Mouse (Mus musculus) megakaryocyte, adult 5-6 weeks (primary cell): ENCODE data around the gene Bex3. TPM values are rescaled to one million over a fixed set of nuclear protein-coding genes. Genes with fewer than 3 reads are reported as not detected.
A peak's percentile ranks its signal among the peaks of the same experiment; 100 is the strongest.
"Not testable (repeated sequence)": the region's sequence is repeated elsewhere in the genome, so short reads cannot be mapped to it uniquely, and the experiment has no call there.

Experiments used
- ATAC-seq: 2 replicates; pipeline ENCODE4 v1.8.0; 2016; ENCODE audit warnings: mild to moderate bottlenecking, inconsistent platforms; ENCODE audit not compliant: poor library complexity, severe bottlenecking
- total RNA-seq, 2 experiments: library from RNA; stranded (forward) in 1 of 2; stranded (reverse) in 1 of 2; fragments of 153-499, 151-499 nt in 1 of 2; fragments of 221-1000, 200-1000 nt in 1 of 2; gene quantifications; 2 replicates each; pipeline versions ENCODE4 v1.2.3 to v1.2.4; 2015 to 2017

Bex3 gene
- total RNA-seq (2015) (55.7 and 64.5 TPM in 2 replicates), total RNA-seq (2017) (38.5 and 38.8 TPM in 2 replicates)

DNA sequence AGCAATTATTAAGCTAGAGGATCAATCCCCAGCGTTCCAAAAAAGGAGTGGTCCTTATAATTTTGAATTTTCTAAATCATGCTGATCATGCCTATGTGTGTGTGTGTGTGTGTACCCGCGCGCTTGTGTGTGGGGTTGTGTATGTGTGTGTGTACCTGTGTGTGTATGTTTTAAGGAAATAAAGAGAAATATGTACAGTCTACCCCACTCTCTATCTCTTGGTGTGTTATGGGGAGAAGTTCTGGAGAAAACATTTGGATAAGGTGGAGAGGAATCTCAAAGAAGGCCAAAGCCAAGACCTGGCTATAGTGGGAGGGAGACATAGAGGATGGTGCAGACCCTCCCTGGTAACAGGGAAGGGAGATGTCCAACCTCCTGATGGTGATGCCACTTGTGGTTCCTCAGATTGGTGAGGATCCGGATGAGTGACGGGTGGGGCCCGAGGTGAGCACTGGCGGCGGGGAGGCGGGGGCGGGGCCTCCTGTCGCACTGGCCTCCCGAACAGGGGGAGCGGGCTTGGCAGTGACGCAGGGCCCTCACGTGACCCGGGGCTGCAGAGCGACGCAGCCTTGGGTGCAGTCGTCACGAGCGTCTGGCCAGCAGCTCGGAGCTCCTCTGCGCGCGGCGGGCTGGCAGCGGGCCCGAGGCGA is at the start of gene Bex3:
Gene Bex3 (plus strand): TSS at position 511 of the 650 bp plus-strand sequence.
- peak; percentile 97 for ATAC-seq

DNA sequence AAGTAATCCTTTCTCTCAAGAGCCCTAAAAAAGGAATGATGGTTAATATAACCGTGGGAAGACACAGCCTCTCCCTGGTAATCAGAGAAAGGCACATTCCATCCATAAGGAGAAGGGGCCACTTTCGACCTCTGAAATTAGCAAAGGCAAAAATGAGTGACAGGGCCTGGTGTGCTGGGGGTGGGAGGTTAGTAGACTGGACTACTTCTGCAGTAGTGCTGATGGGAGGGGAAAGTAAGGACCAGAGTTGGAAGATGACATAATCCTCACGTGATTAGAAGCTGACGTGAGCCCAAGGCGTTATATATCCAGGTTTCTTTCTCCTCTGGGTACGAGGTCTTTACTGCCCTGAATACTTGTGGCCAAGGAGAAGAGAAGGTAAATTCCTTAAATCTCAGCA is 46.3 kb upstream of the Bex3 start:
- ATAC-seq: no peak

DNA sequence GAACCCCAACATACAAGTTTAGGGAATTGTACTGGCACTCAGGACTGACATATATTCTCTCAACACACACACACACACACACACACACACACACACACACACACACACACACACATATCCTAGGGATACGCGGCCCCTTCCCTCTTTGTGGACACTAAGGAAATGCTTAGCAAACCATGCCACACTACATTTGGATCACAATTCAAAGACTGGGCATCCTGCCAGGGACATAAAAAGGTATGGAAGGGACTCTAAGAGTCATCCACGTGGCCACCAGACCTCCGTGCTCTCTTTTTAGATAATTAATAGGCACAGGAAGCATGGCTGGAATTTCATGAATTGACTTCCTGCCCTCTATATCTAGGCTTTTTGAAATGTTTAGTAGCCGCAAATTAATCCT is 42.3 kb upstream of the Bex3 start:
- no peak for ATAC-seq

DNA sequence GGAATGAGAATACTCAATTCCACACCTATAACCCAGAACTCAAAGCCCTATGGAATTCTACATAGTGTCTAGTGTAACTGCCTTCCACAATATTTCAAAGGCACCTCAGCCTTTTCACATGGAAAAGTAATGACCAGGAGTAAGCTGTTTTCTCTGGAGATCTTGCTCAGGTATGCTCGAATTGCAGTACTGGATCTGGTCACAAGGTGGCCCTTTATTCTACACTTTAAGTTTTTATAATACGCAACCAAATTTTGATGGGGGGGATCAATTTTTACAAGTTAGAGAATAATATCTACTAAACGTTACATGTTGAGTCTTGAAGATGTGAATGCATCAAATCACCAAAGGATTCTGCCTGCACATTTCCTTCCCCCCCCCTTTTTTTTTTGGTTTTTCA is 31.9 kb upstream of the Bex3 start:
- ATAC-seq: no peak

DNA sequence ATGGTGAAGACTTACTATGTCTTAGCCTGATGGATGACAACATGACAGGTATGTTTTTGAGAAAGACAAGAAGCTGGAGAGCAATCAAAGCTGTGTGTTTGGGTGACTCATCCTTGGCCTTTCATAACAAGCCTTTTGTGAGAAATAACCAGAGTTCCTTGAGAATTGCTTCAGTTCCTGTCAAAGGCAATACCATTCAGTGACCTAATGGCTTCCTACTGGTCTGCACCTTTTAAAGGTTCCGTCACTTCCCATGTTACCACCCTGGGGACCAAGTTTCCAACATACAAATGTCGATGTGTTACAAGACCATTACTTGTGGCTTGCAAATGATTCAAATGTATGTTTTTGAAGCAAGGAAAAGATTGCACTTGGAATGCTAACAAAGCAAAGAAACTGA is 26.9 kb upstream of the Bex3 start:
- peak; percentile 25; the same call in 1 of the 2 replicates for ATAC-seq

DNA sequence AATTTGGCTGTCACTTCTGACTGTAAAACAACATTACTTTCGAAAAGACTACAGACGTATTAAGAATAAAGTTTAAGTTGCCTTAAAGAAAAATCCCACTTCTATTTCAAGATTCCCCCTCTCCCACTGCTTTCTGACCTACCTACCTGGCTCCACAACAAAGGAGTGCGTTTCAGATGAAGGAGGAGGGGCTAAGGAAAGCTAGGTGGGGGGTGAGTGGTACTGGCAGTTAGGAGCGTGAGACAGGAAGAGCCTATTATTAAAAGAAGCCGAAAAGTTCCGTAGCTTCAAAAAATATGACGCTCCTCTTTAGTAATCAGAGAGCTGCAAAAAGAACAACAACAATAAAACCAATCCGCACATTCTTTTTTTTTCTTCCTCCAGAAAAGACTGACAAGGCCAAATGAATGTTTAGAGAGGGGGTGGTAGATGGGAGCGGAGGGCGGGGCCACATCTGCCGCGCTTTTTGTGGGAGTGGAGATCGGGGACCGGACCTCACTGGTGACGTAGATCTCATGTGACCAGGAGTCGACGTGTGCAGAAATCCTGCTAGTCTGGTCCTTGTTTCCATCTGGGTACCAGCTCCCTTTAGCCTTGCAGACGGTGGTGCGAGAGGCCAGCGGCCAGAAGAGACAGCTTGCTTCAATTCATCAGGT is 25.4 kb upstream of the Bex3 start, which contains the start of gene Tceal9:
Gene Tceal9 (plus strand): TSS at position 506 of the 656 bp plus-strand sequence.
- ATAC-seq: peak; percentile 97

DNA sequence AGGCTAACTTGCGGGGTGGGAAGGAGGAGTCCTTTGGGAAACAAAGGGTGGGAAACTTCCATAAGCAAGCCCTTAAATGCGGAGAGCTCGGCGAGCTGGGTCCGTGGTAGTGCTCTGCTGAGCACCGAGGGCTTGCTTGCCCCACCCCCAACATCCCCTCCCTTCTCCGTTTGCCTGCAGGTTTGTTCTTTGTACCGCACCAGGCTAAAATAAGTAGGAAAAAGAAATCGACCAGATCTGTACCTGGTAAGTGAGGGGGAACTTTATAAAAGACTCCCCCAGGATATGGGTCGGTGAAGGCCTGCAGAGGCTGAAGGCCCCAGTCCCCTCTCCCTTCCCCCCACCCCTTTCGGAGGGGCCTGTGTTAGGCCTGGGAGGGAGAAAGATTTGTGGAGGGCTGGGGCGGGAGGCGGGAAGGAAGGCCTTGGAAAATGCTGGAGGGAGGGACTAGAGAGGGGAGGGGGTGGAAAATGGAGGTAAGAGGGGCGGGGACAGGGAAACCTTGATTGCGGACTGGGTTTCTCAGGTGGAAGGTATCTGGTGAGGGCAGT is 24.5 kb upstream of the Bex3 start:
- ATAC-seq: 0 out of 2 replicates have a peak, but pooled peaks have one; percentile 20

DNA sequence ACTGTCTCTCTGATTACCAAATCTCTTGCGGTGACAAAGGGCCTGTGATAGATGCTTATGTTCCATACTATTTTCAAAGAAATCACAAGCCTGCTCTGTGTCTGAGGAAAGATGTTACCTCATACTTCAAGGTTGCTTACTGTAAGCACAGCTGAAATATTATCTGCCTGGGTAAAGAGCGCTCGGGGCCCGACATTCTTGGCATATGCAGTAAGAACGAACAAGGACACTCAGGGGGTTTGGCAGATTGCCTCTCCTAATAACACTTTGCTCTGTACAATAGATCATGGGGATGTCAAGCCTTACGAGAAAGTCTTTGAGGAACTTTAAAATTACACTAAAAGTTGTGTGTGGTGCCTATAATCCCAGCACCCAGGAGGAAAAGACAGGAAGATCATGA is 21.2 kb upstream of the Bex3 start:
- ATAC-seq: no peak

DNA sequence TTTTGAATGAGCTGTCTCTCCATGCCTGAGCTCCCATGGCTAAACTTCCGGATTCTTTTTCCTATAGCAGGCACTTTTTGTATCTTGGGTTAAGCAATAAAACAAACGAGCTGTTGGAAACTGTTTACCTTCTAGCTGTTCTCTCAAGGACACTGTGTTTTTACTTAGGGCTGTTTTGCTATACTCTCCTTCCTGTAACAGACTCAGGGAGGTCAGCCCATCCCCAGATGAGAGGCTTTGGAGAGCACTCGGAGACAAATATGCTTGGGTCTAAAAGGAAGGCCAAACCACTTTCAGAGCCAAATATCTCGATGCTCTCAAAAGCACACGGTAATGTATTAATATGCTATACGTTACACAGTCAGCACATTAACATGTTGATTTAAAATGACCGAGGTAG is 20.4 kb upstream of the Bex3 start:
- ATAC-seq: no peak

DNA sequence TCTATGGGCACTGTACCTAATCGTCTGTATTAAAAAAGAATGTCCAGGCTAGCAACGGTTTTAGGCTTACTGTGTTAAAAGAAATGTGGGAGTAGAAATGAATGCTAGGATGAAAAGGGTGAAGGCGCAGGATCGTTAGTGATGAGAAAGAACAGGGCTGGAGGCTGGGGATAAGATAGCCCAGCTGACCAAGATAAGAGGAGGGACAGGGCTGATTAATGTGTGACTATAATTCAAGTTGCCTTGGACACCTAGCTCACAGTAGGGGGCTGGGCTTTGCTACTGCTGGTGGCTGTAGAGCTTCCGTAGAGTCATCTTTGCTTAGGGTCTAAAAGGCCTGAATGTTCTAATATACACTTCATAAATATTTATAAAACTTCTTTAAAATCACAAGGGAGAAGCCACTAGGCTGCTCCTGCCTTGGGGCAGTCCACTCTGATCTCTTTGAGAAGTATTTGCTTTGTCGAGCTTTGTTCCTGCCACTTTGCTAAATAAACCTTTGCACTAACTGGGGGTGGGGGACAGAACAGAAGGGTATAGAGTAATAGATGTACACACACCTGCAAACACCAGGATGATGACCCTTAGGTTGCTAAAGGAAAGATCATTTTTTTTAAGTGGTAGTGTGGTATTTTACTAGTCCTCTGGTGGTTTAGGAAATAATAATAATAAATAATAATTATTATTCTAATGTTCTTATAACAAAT is 17.9 kb upstream of the Bex3 start:
- no peak for ATAC-seq

DNA sequence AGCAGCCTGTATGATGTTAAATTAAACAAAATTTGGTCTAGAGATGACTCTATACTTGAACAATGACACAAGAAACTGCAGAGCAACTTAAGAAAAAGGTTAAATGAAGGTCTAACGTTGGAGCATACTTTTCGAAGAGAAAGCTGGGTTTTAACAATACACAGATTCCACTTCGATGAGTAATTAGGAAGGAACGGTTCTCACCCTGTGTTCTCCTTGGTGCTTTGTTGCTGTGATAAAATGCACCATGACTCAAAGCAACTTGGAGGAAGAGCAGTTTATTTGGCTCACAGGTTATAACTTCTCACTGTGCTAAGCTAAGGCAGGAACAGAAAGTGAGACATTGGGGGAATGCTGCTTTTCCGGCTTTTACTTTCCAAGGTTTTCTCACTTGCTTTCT is 2.3 kb upstream of the Bex3 start:
- no peak for ATAC-seq

DNA sequence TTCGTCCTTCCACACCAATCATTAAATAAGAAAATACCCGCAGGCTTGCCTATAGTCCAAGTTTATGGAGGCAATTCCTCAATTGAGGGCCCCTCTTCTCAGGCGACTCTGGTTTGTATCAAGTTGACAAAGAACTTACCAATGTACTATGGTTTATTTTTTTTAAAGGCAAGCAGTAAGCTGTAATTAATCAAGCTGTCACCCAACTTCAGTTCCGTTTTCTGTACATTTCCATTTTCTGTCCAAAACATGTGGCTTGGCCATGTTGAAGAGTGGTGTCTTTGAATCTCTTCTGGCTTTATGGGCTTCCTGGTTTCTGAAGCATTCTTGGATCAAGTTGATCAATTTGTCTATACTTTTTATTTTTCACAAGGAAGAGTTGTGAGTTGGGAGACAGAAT is 1.9 kb upstream of the Bex3 start:
- no peak for ATAC-seq

DNA sequence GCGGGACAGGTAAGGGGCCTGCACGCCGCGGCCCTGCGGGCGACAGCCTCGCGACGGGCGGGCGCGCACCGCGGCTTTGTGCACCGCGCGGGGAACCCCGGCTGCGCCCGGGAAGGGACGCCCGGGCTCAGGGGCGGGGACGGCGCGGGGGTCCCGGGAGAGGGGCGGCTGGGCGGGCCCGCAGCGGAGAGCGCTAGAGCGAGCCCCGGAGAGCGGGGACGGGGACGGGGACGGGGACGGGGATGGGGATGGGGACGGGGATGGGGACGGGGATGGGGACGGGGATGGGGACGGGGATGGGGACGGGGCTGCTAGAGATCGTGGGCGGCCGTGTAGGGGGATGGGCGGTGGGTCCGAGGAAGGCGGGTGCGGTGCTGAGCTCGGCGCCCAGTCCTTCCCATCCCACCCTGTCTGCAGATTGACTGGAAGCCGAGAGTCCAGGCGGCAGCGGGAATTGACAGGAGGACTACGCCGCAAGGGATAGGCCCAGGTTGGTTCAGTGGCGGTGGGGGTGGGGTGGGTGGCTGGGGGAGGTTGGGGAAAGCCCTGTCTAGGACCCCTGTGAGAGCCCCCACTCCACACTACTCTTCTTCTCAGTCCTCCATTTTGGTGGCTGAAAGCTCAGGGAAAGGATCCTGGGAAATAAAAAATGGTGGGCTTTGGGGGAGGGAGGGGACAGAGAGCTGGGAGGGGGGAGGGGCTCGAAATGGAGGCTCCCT is 499 bp downstream of the Bex3 start:
- not testable (repeated sequence) for ATAC-seq

DNA sequence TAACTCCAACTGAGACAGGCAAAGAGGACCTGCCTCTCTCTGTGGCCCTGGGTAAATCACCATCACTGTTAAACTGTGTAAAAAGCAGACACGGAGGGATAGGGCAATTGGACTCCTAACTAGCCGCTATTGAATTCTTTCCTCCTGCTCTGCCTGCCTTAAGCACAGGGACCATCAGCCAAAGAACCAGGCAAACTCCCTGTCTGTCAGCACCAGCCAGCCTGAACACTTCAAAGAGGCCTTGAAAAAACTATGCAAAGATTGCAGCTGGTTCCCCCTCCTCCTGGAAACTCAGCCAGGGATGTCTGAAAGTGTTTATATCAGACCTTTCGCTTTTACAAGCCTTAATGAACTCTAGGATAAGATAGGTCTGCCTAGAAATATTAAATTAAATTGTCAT is 4.5 kb downstream of the Bex3 start:
- ATAC-seq: no peak

DNA sequence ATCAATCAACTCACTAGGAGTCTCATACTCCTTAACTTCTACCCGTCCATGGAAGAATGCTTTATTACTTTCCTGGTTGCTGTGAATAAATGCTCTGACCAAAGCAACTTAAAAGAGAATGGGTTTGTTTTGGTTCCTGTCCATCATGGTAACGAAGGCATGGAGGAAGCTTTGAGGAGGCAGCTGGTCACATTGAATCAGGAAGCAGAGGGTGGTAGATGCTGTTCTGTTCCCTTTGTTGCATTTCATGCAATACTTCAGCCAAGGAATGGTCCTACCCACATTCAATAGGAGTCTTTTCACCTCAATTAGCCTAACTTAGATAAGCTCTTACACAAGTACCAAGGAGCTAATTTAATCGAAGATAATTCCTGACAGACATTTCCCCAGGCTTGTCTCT is 5.3 kb downstream of the Bex3 start:
- ATAC-seq: no peak

DNA sequence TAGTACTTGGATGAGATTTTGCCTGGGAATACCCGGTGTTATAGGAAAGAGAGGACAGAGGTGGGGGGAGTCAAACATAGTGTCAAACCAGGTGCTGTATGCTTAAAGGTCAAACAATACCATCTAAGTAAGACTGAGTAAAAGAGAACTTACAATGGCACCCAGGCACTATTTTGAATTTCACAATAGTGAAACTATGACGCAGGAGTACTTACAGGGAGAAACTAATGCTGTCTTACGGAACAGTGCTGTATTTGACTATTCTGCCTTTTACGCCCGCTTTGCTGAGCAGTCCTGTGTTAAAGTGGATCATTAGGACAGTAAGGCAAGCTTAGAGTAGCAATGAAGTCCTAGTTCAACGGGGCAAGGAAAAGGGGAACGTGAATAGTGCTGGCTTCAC is 7.5 kb downstream of the Bex3 start:
- ATAC-seq: peak; percentile 56

DNA sequence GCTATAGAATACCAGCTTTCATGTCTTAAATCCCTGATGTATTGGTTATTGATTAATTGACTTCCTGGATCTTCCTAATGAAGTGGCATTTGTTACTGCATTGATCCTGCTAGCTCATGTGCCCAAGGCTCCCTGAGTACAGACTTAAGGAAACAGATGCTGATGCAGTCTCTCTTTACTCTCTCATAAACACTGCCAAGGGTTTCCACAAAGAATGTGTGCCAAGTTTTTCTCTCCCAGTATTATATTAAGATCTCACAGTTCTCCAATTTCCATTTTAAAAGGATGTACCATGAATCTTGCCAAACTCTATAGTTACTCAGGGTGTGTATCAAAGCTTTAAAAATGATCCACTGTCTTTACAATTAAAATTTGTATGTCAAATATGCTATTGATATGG is 8.3 kb downstream of the Bex3 start:
- no peak for ATAC-seq

DNA sequence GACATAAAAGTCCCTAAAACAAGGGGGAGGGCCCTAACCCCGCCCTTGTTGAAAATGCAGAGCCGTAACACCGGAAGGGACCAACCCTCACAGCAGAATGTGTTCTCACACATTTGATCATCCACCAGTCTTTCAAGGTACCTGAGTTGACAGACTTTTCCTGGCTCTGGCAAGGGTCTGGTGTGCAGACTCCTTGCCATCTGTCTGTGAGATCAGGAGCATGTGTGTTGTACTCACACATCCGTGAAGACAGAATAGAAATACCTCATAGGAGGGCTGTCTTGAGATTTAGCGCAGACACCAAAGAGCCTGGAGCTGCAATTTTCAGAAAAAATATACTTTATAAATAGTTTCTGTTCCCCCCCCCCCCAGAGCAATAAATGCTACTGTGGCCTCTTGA is 9.4 kb downstream of the Bex3 start:
- no peak for ATAC-seq

DNA sequence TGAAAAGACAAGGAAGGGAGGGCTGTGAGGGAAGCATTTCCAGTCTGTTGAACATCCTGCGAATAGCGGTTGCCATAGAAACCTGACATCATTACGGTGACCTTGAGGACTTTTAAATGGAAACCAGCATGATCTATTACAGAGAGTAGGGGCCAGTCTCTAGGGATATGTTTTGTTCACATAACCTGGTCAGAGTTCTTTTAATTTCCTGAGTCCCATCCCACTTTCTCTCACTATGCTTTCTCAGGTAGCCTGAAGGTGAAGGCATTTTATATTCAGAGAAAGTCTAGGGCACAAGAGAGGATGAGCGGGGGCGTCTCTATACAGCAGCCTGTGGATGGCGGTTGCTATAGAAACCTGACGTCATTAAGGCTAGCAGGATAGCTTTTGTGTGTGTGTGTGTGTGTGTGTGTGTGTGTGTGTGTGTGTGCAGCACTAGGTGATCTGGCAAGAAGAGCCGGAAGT is 20.8 kb downstream of the Bex3 start:
- ATAC-seq: no peak

DNA sequence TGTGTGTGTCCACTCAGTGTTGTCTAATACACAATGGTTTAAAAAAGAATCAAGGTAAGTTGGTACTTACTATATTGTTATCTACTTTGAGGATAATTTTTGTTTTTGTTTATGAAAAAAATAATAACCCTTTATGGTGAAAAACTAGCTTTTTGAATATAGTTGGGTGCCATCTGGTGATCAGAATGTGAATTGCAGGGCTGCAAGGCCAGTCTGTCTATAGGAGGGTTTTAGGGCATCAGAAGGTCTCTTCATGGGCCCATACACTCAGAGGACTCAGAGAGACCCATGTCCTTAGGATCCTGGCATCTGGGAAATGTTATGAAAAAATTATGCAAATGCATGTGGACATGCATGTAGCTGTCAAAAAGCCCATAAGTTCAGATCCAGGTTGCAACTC is 34.2 kb downstream of the Bex3 start:
- ATAC-seq: no peak

DNA sequence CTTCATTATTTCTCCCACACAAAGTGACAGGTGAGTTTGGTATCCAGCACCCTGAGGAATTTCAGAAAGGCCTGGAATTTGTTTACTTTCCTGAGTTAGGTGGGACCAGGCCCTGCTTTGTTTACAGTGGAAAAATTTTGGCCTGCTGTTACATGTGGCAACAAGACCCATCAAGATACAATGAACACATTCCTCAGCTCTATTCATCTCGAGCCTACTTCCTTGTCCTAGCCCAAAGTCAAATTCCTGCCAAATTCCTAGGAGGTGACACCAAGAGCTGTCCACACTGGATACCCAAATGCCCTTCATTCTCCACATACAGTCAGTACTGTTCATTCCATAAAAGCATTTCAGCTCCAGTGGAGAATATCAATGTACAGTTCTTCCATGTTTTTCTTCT is 36.1 kb downstream of the Bex3 start:
- no peak for ATAC-seq
